Mouse (Mus musculus) C2C12 (cell line): Measurements from ENCODE around the gene Top3a. TPM values are rescaled to one million over a fixed set of nuclear protein-coding genes. Genes with fewer than 3 reads are reported as not detected.

Experiments
- H3K27me3 ChIP-seq: one replicate; pipeline ENCODE4 v1.6.1; 2011; ENCODE audit not compliant: control insufficient read depth, insufficient read depth, insufficient read length
- H3K36me3 ChIP-seq: one replicate; pipeline ENCODE4 v1.6.1; 2011; ENCODE audit not compliant: control insufficient read depth, insufficient read depth
- H3K4me3 ChIP-seq: one replicate; pipeline ENCODE4 v1.5.1; 2011; ENCODE audit warnings: mild to moderate bottlenecking, control low read depth; ENCODE audit not compliant: poor library complexity, insufficient read depth, severe bottlenecking
- H3K79me2 ChIP-seq: one replicate; pipeline ENCODE4 v1.6.1; 2011; ENCODE audit not compliant: control insufficient read depth, insufficient read depth
- H3K79me3 ChIP-seq: one replicate; pipeline ENCODE4 v1.6.1; 2011; ENCODE audit warnings: low read depth, control low read depth
- H3ac ChIP-seq: one replicate; pipeline ENCODE3; 2011; ENCODE audit warnings: low read depth; ENCODE audit not compliant: control insufficient read depth, insufficient read length
- CEBPB ChIP-seq: IDR thresholded peaks from one replicate; pipeline ENCODE4 v1.6.1; 2011; ENCODE audit warnings: low read depth, mild to moderate bottlenecking, control low read depth, moderate library complexity
- CTCF ChIP-seq: IDR thresholded peaks from one replicate; pipeline ENCODE4 v1.5.1; 2011; ENCODE audit not compliant: control insufficient read depth, insufficient read depth, insufficient read length
- FOSL1 ChIP-seq: IDR thresholded peaks from one replicate; pipeline ENCODE4 v1.8.0; 2011; ENCODE audit warnings: mild to moderate bottlenecking, low read length; ENCODE audit not compliant: poor library complexity, insufficient read depth, severe bottlenecking
- MAX ChIP-seq: IDR thresholded peaks from one replicate; pipeline ENCODE4 v1.6.1; 2011; ENCODE audit warnings: mild to moderate bottlenecking, control low read depth
- MYOD1 ChIP-seq: IDR thresholded peaks from one replicate; pipeline ENCODE4 v1.6.1; 2011; ENCODE audit warnings: low read depth; ENCODE audit not compliant: control insufficient read depth, insufficient read length
- MYOG ChIP-seq: IDR thresholded peaks from one replicate; pipeline ENCODE4 v1.6.1; 2011; ENCODE audit not compliant: control insufficient read depth, insufficient read length; ENCODE audit errors: extremely low read depth
- USF1 ChIP-seq: IDR thresholded peaks from one replicate; pipeline ENCODE4 v1.6.1; 2011; ENCODE audit warnings: low read depth, mild to moderate bottlenecking, control low read depth, moderate library complexity
- polyA plus RNA-seq: library from polyadenylated mRNA; unstranded; fragments of >200 nt; fragmentation: generic; extraction: Trizol; gene quantifications from one replicate; pipeline ENCODE4 v1.2.1, GENCODE M21; 2012; ENCODE audit warnings: missing spikeins

The Top3a gene
- polyA plus RNA-seq, 1 experiment, result 8.4 TPM

GRCm38 (mm10) chr11:60707672-60708071 lies 69.5 kb downstream of the Top3a start:
- peak; percentile 17 for TF ChIP-seq USF1
- peak; percentile 33 for TF ChIP-seq MAX
- no peak for TF ChIP-seq CEBPB
- H3K36me3 ChIP-seq, result peaks cover 79% of the 10 kb centered on the region
- H3K27me3 ChIP-seq, result no peaks in the 10 kb centered on the region
- H3K79me3 ChIP-seq, result peaks cover 26% of the 10 kb centered on the region
- H3K79me2 ChIP-seq, result peaks cover 28% of the 10 kb centered on the region
- H3K4me3 ChIP-seq, result no peak overlapping the region
- no peak overlapping the region for H3ac ChIP-seq

- Histone ChIP-seq H3K36me3 (peaks cover 71% of the 10 kb centered on the region), H3K79me2 (peaks cover 36% of the 10 kb centered on the region), H3ac (peak overlapping the region; percentile 35), H3K4me3 (no peak overlapping the region), H3K79me3 (peaks cover 32% of the 10 kb centered on the region), H3K27me3 (no peaks in the 10 kb centered on the region)
- TF ChIP-seq CEBPB, result no peak
- no peak for TF ChIP-seq USF1
- TF ChIP-seq FOSL1, result no peak
- no peak for TF ChIP-seq MYOD1
- no peak for TF ChIP-seq MAX
- TF ChIP-seq MYOG, result no peak
- TF ChIP-seq CTCF, result no peak
These were observed 70.3 kb downstream of the Top3a start for GRCm38 (mm10) chr11:60706696-60707480.

- Histone ChIP-seq H3K79me3 (peaks cover 40% of the 10 kb centered on the region), H3K27me3 (no peaks in the 10 kb centered on the region), H3K4me3 (no peak overlapping the region), H3ac (no peak overlapping the region), H3K79me2 (peaks cover 44% of the 10 kb centered on the region), H3K36me3 (peaks cover 63% of the 10 kb centered on the region)
- no peak for TF ChIP-seq MYOG
- no peak for TF ChIP-seq CTCF
- TF ChIP-seq USF1, result no peak
These were observed 71.1 kb downstream of the Top3a start for GRCm38 (mm10) chr11:60706076-60706475.

GRCm38 (mm10) chr11:60705255-60705654 lies 71.9 kb downstream of the Top3a start:
- Histone ChIP-seq H3K4me3 (no peak overlapping the region), H3K27me3 (no peaks in the 10 kb centered on the region), H3K79me3 (peaks cover 47% of the 10 kb centered on the region), H3K36me3 (peaks cover 55% of the 10 kb centered on the region), H3ac (no peak overlapping the region), H3K79me2 (peaks cover 52% of the 10 kb centered on the region)
- TF ChIP-seq USF1 (no peak), MYOG (no peak), CTCF (no peak), CEBPB (no peak), MYOD1 (no peak), FOSL1 (no peak), MAX (no peak)

GRCm38 (mm10) chr11:60704023-60704880 lies 72.9 kb downstream of the Top3a start:
- Histone ChIP-seq H3K79me2 (peaks cover 59% of the 10 kb centered on the region), H3K4me3 (no peak overlapping the region), H3K27me3 (no peaks in the 10 kb centered on the region), H3ac (no peak overlapping the region), H3K36me3 (peaks cover 45% of the 10 kb centered on the region), H3K79me3 (peaks cover 50% of the 10 kb centered on the region)
- TF ChIP-seq MYOD1 (no peak), CTCF (no peak), USF1 (no peak), FOSL1 (no peak), MAX (no peak), MYOG (no peak), CEBPB (no peak)
